Mouse (Mus musculus): ENCODE measurements around the gene Shld2. TPM values are rescaled to one million over a fixed set of nuclear protein-coding genes. Genes with fewer than 3 reads are reported as not detected.

Shld2 gene
- polyA plus RNA-seq, 1 experiment from 2014 or later, result 9.8 TPM

GRCm38 (mm10) chr14:34219295-34219694 is 91.0 kb downstream of the Shld2 start, which contains the start of gene Syt15:
Syt15 (plus strand) TSS chr14:34219595.
- H3K9ac ChIP-seq (ENCODE audit: low read depth, low read length), result no peak within 1 kb of the TSS
- peak within 1 kb of the TSS; percentile 27 for H3K4me3 ChIP-seq (ENCODE audit: low read depth, low read length)
- H3K27me3 ChIP-seq (replicated peaks; ENCODE audit: control insufficient read depth, insufficient read depth, low read length), result peaks cover 26% of the 10 kb centered on the region
- H3K9me3 ChIP-seq (ENCODE audit: control insufficient read depth, low read length), result no peaks in the 10 kb centered on the region
- peaks cover 5% of the 10 kb centered on the region; the same call in 1 of the 2 replicates for H3K4me1 ChIP-seq (ENCODE audit: control insufficient read depth, insufficient read depth, low read length)
- no peaks in the 10 kb centered on the region for H3K36me3 ChIP-seq (ENCODE audit: control insufficient read depth, insufficient read depth, low read length)
- WGBS, result 72% methylated on average over 6 of the region's 6 CpGs
- DNase-seq (ENCODE audit: low spot score) (no peak), ATAC-seq (ENCODE audit: low read depth) (no peak)
- no peak within 1 kb of the TSS for H3K27ac ChIP-seq (replicated peaks; ENCODE audit: low read depth, low read length)
- peak within 1 kb of the TSS; percentile 50 for H3K4me2 ChIP-seq (ENCODE audit: low read depth, low read length)

GRCm38 (mm10) chr14:34215451-34216127 is 94.7 kb downstream of the Shld2 start:
- WGBS, result 65% methylated on average over 6 of the region's 6 CpGs
- H3K4me3 ChIP-seq (ENCODE audit: low read depth, low read length), result no peak overlapping the region
- H3K9me3 ChIP-seq (ENCODE audit: control insufficient read depth, low read length), result no peaks in the 10 kb centered on the region
- no peaks in the 10 kb centered on the region for H3K36me3 ChIP-seq (ENCODE audit: control insufficient read depth, insufficient read depth, low read length)
- H3K4me1 ChIP-seq (ENCODE audit: control insufficient read depth, insufficient read depth, low read length), result peaks cover 5% of the 10 kb centered on the region; the same call in 1 of the 2 replicates
- no peak overlapping the region for H3K27ac ChIP-seq (replicated peaks; ENCODE audit: low read depth, low read length)
- no peak overlapping the region for H3K9ac ChIP-seq (ENCODE audit: low read depth, low read length)
- no peak overlapping the region for H3K4me2 ChIP-seq (ENCODE audit: low read depth, low read length)
- peaks cover 20% of the 10 kb centered on the region for H3K27me3 ChIP-seq (replicated peaks; ENCODE audit: control insufficient read depth, insufficient read depth, low read length)
- ATAC-seq (ENCODE audit: low read depth), result 0 out of 2 replicates have a peak, but pooled peaks have one; percentile 67
- DNase-seq (ENCODE audit: low spot score), result peak; percentile 83

GRCm38 (mm10) chr14:34209942-34210341 is 100.4 kb downstream of the Shld2 start:
- H3K27me3 ChIP-seq (replicated peaks; ENCODE audit: control insufficient read depth, insufficient read depth, low read length), result no peaks in the 10 kb centered on the region
- H3K36me3 ChIP-seq (ENCODE audit: control insufficient read depth, insufficient read depth, low read length), result no peaks in the 10 kb centered on the region
- no peak overlapping the region for H3K9ac ChIP-seq (ENCODE audit: low read depth, low read length)
- ATAC-seq (ENCODE audit: low read depth), result no peak
- no peaks in the 10 kb centered on the region for H3K4me1 ChIP-seq (ENCODE audit: control insufficient read depth, insufficient read depth, low read length)
- H3K27ac ChIP-seq (replicated peaks; ENCODE audit: low read depth, low read length), result no peak overlapping the region
- H3K9me3 ChIP-seq (ENCODE audit: control insufficient read depth, low read length), result no peaks in the 10 kb centered on the region
- DNase-seq (ENCODE audit: low spot score), result no peak
- H3K4me2 ChIP-seq (ENCODE audit: low read depth, low read length), result no peak overlapping the region
- WGBS, result 80% methylated on average over 4 of the region's 4 CpGs
- no peak overlapping the region for H3K4me3 ChIP-seq (ENCODE audit: low read depth, low read length)

- Histone ChIP-seq H3K9ac (ENCODE audit: low read depth, low read length) (no peak overlapping the region), H3K36me3 (ENCODE audit: control insufficient read depth, insufficient read depth, low read length) (no peaks in the 10 kb centered on the region), H3K4me2 (ENCODE audit: low read depth, low read length) (no peak overlapping the region), H3K27ac (replicated peaks; ENCODE audit: low read depth, low read length) (no peak overlapping the region), H3K9me3 (ENCODE audit: control insufficient read depth, low read length) (no peaks in the 10 kb centered on the region), H3K27me3 (replicated peaks; ENCODE audit: control insufficient read depth, insufficient read depth, low read length) (no peaks in the 10 kb centered on the region), H3K4me3 (ENCODE audit: low read depth, low read length) (no peak overlapping the region), H3K4me1 (ENCODE audit: control insufficient read depth, insufficient read depth, low read length) (no peaks in the 10 kb centered on the region)
- DNase-seq (ENCODE audit: low spot score) (no peak), ATAC-seq (ENCODE audit: low read depth) (no peak)
- 60% methylated on average over 4 of the region's 4 CpGs for WGBS
Observed at GRCm38 (mm10) chr14:34209080-34209479, 101.2 kb downstream of the Shld2 start.

GRCm38 (mm10) chr14:34208651-34209050 is 101.6 kb downstream of the Shld2 start:
- no peaks in the 10 kb centered on the region for H3K36me3 ChIP-seq (ENCODE audit: control insufficient read depth, insufficient read depth, low read length)
- H3K27me3 ChIP-seq (replicated peaks; ENCODE audit: control insufficient read depth, insufficient read depth, low read length), result no peaks in the 10 kb centered on the region
- H3K27ac ChIP-seq (replicated peaks; ENCODE audit: low read depth, low read length), result no peak overlapping the region
- no peak overlapping the region for H3K4me3 ChIP-seq (ENCODE audit: low read depth, low read length)
- H3K4me1 ChIP-seq (ENCODE audit: control insufficient read depth, insufficient read depth, low read length), result no peaks in the 10 kb centered on the region
- ATAC-seq (ENCODE audit: low read depth), result no peak
- no peak overlapping the region for H3K9ac ChIP-seq (ENCODE audit: low read depth, low read length)
- H3K4me2 ChIP-seq (ENCODE audit: low read depth, low read length), result no peak overlapping the region
- WGBS, result 45% methylated on average over 2 of the region's 2 CpGs
- no peaks in the 10 kb centered on the region for H3K9me3 ChIP-seq (ENCODE audit: control insufficient read depth, low read length)
- peak; percentile 72 for DNase-seq (ENCODE audit: low spot score)

- H3K4me3 ChIP-seq (ENCODE audit: low read depth, low read length), result no peak overlapping the region
- no peak overlapping the region for H3K9ac ChIP-seq (ENCODE audit: low read depth, low read length)
- H3K4me2 ChIP-seq (ENCODE audit: low read depth, low read length), result no peak overlapping the region
- no peaks in the 10 kb centered on the region for H3K4me1 ChIP-seq (ENCODE audit: control insufficient read depth, insufficient read depth, low read length)
- H3K36me3 ChIP-seq (ENCODE audit: control insufficient read depth, insufficient read depth, low read length), result no peaks in the 10 kb centered on the region
- H3K9me3 ChIP-seq (ENCODE audit: control insufficient read depth, low read length), result no peaks in the 10 kb centered on the region
- WGBS, result 69% methylated on average over 6 of the region's 6 CpGs
- no peak overlapping the region for H3K27ac ChIP-seq (replicated peaks; ENCODE audit: low read depth, low read length)
- no peaks in the 10 kb centered on the region for H3K27me3 ChIP-seq (replicated peaks; ENCODE audit: control insufficient read depth, insufficient read depth, low read length)
- ATAC-seq (ENCODE audit: low read depth), result no peak
- DNase-seq (ENCODE audit: low spot score), result no peak
Observed at GRCm38 (mm10) chr14:34207996-34208395, 102.3 kb downstream of the Shld2 start.

- WGBS, result 7% methylated on average over 16 of the region's 52 CpGs
Observed at GRCm38 (mm10) chr14:34201231-34202035, 108.9 kb downstream of the Shld2 start, which contains the start of gene Gprin2. Gprin2 (minus strand) TSS chr14:34201653.

GRCm38 (mm10) chr14:34200738-34201230 is 109.5 kb downstream of the Shld2 start:
- ATAC-seq (ENCODE audit: low read depth) (peak; percentile 79), DNase-seq (ENCODE audit: low spot score) (peak; percentile 61)
- H3K9ac ChIP-seq (ENCODE audit: low read depth, low read length), result peak overlapping the region; percentile 70
- H3K9me3 ChIP-seq (ENCODE audit: control insufficient read depth, low read length), result no peaks in the 10 kb centered on the region
- no peak overlapping the region for H3K27ac ChIP-seq (replicated peaks; ENCODE audit: low read depth, low read length)
- H3K4me3 ChIP-seq (ENCODE audit: low read depth, low read length), result peak overlapping the region; percentile 71
- H3K36me3 ChIP-seq (ENCODE audit: control insufficient read depth, insufficient read depth, low read length), result no peaks in the 10 kb centered on the region
- H3K4me1 ChIP-seq (ENCODE audit: control insufficient read depth, insufficient read depth, low read length), result peaks cover 17% of the 10 kb centered on the region
- peak overlapping the region; percentile 81 for H3K4me2 ChIP-seq (ENCODE audit: low read depth, low read length)
- H3K27me3 ChIP-seq (replicated peaks; ENCODE audit: control insufficient read depth, insufficient read depth, low read length), result 0 out of 2 replicates have a peak, but pooled peaks cover 3% of the 10 kb centered on the region
- 2% methylated on average over 19 of the region's 19 CpGs for WGBS

More at GRCm38 (mm10) chr14:34201231-34202035, 108.9 kb downstream of the Shld2 start, which contains the start of gene Gprin2:
- H3K4me1 ChIP-seq (ENCODE audit: control insufficient read depth, insufficient read depth, low read length), result peaks cover 11% of the 10 kb centered on the region; the same call in 1 of the 2 replicates
- H3K4me3 ChIP-seq (ENCODE audit: low read depth, low read length), result peak within 1 kb of the TSS; percentile 71
- DNase-seq (ENCODE audit: low spot score) (peak; percentile 22), ATAC-seq (ENCODE audit: low read depth) (peak; percentile 48)
- 0 out of 2 replicates have a peak, but pooled peaks cover 3% of the 10 kb centered on the region for H3K27me3 ChIP-seq (replicated peaks; ENCODE audit: control insufficient read depth, insufficient read depth, low read length)
- H3K9me3 ChIP-seq (ENCODE audit: control insufficient read depth, low read length), result no peaks in the 10 kb centered on the region
- peak within 1 kb of the TSS; percentile 81 for H3K4me2 ChIP-seq (ENCODE audit: low read depth, low read length)
- H3K9ac ChIP-seq (ENCODE audit: low read depth, low read length), result peak within 1 kb of the TSS; percentile 70
- no peaks in the 10 kb centered on the region for H3K36me3 ChIP-seq (ENCODE audit: control insufficient read depth, insufficient read depth, low read length)
- no peak within 1 kb of the TSS for H3K27ac ChIP-seq (replicated peaks; ENCODE audit: low read depth, low read length)

Measured in embryonic facial prominence, embryonic 14.5 days (tissue).